Mouse (Mus musculus) megakaryocyte, embryonic 14.5 days (primary cell): ENCODE measurements at regions not wholly inside any gene's neighbourhood (a gene's known extent, or its start where the extent isn't known, plus 50 kb on each side); places are given as distances from the start of the nearest gene placed in this dataset.

Experiments
- H3K27me3 ChIP-seq: replicated peaks from 2 replicates; pipeline ENCODE3; 2012; ENCODE audit warnings: inconsistent platforms
- H3K36me3 ChIP-seq: replicated peaks from 2 replicates; pipeline ENCODE3; 2012; ENCODE audit warnings: low read length, inconsistent platforms, mixed read lengths
- H3K4me1 ChIP-seq: 2 replicates; pipeline ENCODE4 v1.6.1; 2012; ENCODE audit warnings: inconsistent platforms
- H3K4me3 ChIP-seq: replicated peaks from 2 replicates; pipeline ENCODE3; 2012; ENCODE audit warnings: moderate library complexity, mild to moderate bottlenecking, inconsistent platforms
- H3K9me3 ChIP-seq: 2 replicates; pipeline ENCODE4 v1.6.1; 2012; ENCODE audit warnings: inconsistent platforms
- FLI1 ChIP-seq: IDR thresholded peaks from 2 replicates; pipeline ENCODE4 v1.6.1; 2012; ENCODE audit warnings: low read length, inconsistent platforms, mixed read lengths
- GATA1 ChIP-seq: IDR thresholded peaks from 3 replicates; pipeline ENCODE4 v1.6.1; 2012; ENCODE audit warnings: mixed read lengths, low read length, inconsistent platforms, borderline replicate concordance

- TF ChIP-seq GATA1: no peak
- no peak for TF ChIP-seq FLI1
- Histone ChIP-seq H3K4me3 (no peak overlapping the region), H3K4me1 (no peaks in the 10 kb centered on the region), H3K36me3 (no peaks in the 10 kb centered on the region), H3K9me3 (0 out of 2 replicates have a peak, but pooled peaks cover 6% of the 10 kb centered on the region), H3K27me3 (no peaks in the 10 kb centered on the region)
Measured at GRCm38 (mm10) chr7:117317362-117317761, 63.4 kb upstream of the Xylt1 start.

- TF ChIP-seq GATA1 (no peak), FLI1 (no peak)
- H3K9me3 ChIP-seq: peaks cover 15% of the 10 kb centered on the region
Measured at GRCm38 (mm10) chr7:117320552-117320951, 60.2 kb upstream of the Xylt1 start.

More at GRCm38 (mm10) chr7:117320552-117320951, 60.2 kb upstream of the Xylt1 start:
- H3K36me3 ChIP-seq: no peaks in the 10 kb centered on the region
- H3K27me3 ChIP-seq: no peaks in the 10 kb centered on the region
- H3K4me1 ChIP-seq: no peaks in the 10 kb centered on the region
- no peak overlapping the region for H3K4me3 ChIP-seq
